Mouse (Mus musculus): ENCODE results near the gene Sun3.

DNA sequence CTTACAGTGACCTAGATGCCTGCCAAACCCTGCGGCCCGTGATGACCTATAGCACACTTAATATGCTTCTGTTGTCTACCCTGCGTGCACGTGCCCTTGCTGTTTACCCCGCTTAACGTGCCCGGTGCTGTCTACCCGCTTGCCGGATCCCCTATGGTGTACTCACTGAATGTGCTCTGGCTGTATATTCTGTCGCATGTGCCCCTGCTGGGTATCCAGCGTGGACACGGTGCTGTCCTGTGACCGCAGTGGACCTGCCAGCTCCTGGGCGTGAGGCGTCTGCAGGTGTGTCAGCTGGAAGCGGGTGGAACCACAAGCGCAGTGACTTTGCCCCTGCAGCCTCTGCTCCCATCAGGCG lies at the start of gene Sun3:
- no peak for TF ChIP-seq CTCF (IDR thresholded peaks at IDR 0.05; ENCODE audit: borderline replicate concordance, control insufficient read depth, extremely low read depth, insufficient read depth, low read length, poor library complexity)
- TF ChIP-seq POLR2A (IDR thresholded peaks at IDR 0.05; ENCODE audit: control insufficient read depth, extremely low read depth, insufficient read depth, low read length, poor library complexity), result no peak

All from thymus, adult 2 months (tissue).